Mouse (Mus musculus): Measurements from ENCODE around the gene Olfr816. TPM values are rescaled to one million over a fixed set of nuclear protein-coding genes. Genes with fewer than 3 reads are reported as not detected.

Olfr816 gene
- total RNA-seq (2023): not detected in 2 replicates

GRCm38 (mm10) chr10:129915497-129915896, at the start of gene Olfr816:
Gene Olfr816 (minus strand): TSS chr10:129915597.

GRCm38 (mm10) chr10:129949000-129949399, 33.6 kb upstream of the Olfr816 start, which contains the start of gene Olfr818:
Gene Olfr818 (minus strand): TSS chr10:129949100.

GRCm38 (mm10) chr10:129905767-129906166, 9.6 kb downstream of the Olfr816 start, which contains the start of gene Olfr815:
Gene Olfr815 (minus strand): TSS chr10:129905867.

GRCm38 (mm10) chr10:129879751-129880150, 35.6 kb downstream of the Olfr816 start, which contains the start of gene Olfr814:
Gene Olfr814 (minus strand): TSS chr10:129879851.

Other genes starting within 250 kb of the Olfr816 start
- not detected in 2 replicates for gene Olfr801, start 241.7 kb downstream of the Olfr816 start, total RNA-seq (2023)
- gene Olfr802, start 227.4 kb downstream of the Olfr816 start, total RNA-seq (2023): not detected in 2 replicates
- gene Olfr803, start 221.3 kb downstream of the Olfr816 start, total RNA-seq (2023): not detected in 2 replicates
- not detected in 2 replicates for gene Olfr804, start 212.4 kb downstream of the Olfr816 start, total RNA-seq (2023)
- not detected in 2 replicates for gene Olfr805, start 186.2 kb downstream of the Olfr816 start, total RNA-seq (2023)
- not detected in 2 replicates for gene Olfr806, start 173.7 kb downstream of the Olfr816 start, total RNA-seq (2023)
- gene Olfr807, start 157.8 kb downstream of the Olfr816 start, total RNA-seq (2023): not detected in 2 replicates
- gene Olfr808, start 150.1 kb downstream of the Olfr816 start, total RNA-seq (2023): not detected in 2 replicates
- gene Olfr809, start 141.0 kb downstream of the Olfr816 start, total RNA-seq (2023): not detected in 2 replicates
- not detected in 2 replicates for gene Olfr810, start 120.7 kb downstream of the Olfr816 start, total RNA-seq (2023)
- gene Olfr811, start 111.2 kb downstream of the Olfr816 start, total RNA-seq (2023): not detected in 2 replicates
- gene Olfr812, start 69.5 kb downstream of the Olfr816 start, total RNA-seq (2023): not detected in 2 replicates
- gene Olfr813, start 60.2 kb downstream of the Olfr816 start, total RNA-seq (2023): not detected in 2 replicates
- not detected in 2 replicates for gene Olfr814, start 35.7 kb downstream of the Olfr816 start, total RNA-seq (2023)
- not detected in 2 replicates for gene Olfr815, start 9.7 kb downstream of the Olfr816 start, total RNA-seq (2023)
- gene Olfr818, start 33.5 kb upstream of the Olfr816 start, total RNA-seq (2023): not detected in 2 replicates
- gene Olfr819, start 51.7 kb upstream of the Olfr816 start, total RNA-seq (2023): not detected in 2 replicates
- gene Olfr247, start 60.5 kb upstream of the Olfr816 start, total RNA-seq (2023): not detected in 2 replicates
- gene Gm10310, start 69.5 kb upstream of the Olfr816 start, total RNA-seq (2023): not detected in 2 replicates
- gene Olfr820, start 97.0 kb upstream of the Olfr816 start, total RNA-seq (2023): not detected in 2 replicates
- not detected in 2 replicates for gene Olfr821, start 114.8 kb upstream of the Olfr816 start, total RNA-seq (2023)
- not detected in 2 replicates for gene Olfr822, start 155.6 kb upstream of the Olfr816 start, total RNA-seq (2023)
- gene Olfr823, start 199.8 kb upstream of the Olfr816 start, total RNA-seq (2023): not detected in 2 replicates
- gene Olfr824, start 214.4 kb upstream of the Olfr816 start, total RNA-seq (2023): not detected in 2 replicates